Mouse (Mus musculus) retina, postnatal 7 days (tissue): ENCODE data around the gene Chic1.
A peak's percentile ranks its signal among the peaks of the same experiment; 100 is the strongest.

Experiments used
- DNase-seq: peaks from one replicate; pipeline ENCODE4 v3.0.0-alpha.2; 2012; ENCODE audit warnings: low read depth, low spot score

Chic1 gene

GRCm38 (mm10) chrX:103432293-103432692, 76.0 kb downstream of the Chic1 start:
- DNase-seq: no peak

- no peak for DNase-seq
Observed at GRCm38 (mm10) chrX:103438023-103438422, 81.7 kb downstream of the Chic1 start.

GRCm38 (mm10) chrX:103440803-103441202, 84.5 kb downstream of the Chic1 start:
- DNase-seq: peak; percentile 56

GRCm38 (mm10) chrX:103443755-103444154, 87.5 kb downstream of the Chic1 start:
- peak; percentile 28 for DNase-seq
